Mouse (Mus musculus) liver, adult 2 months (tissue): ENCODE measurements at regions not wholly inside any gene's neighbourhood (a gene's known extent, or its start where the extent isn't known, plus 50 kb on each side); places are given as distances from the start of the nearest gene placed in this dataset.

Experiments
- CTCF ChIP-seq: fragments of 200-500 bp; IDR thresholded peaks from 2 replicates; pipeline ENCODE4 v1.5.1; 2011; ENCODE audit warnings: low read depth, low read length, control low read depth
- POLR2A ChIP-seq: fragments of 200-500 bp; IDR thresholded peaks from 2 replicates; pipeline ENCODE4 v1.6.1; 2011; ENCODE audit warnings: low read length, control low read depth; ENCODE audit not compliant: insufficient read depth; ENCODE audit errors: extremely low read depth

DNA sequence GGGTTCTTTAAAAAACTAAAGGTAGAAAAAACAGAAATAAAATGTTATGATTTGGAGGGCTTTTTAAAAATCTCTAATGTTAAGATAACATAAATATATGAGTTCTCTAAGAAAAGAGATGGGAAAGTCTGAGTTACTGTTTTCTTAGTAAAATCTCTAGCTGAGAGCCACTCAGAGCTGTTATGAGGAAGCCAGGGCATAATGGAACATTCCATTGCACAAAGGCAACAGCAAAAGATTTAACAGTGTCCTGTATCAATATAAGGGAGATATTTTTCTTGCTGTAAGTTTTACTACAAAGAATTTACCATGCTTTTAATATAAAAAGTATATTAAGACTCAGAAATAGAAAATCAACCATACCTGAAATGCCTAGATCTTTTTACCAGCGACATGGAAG, 82.9 kb upstream of the Rfc3 start:
- TF ChIP-seq CTCF (no peak), POLR2A (no peak)
